Mouse (Mus musculus) lung, adult 2 months (tissue): ENCODE data around the gene Slfn3.

ENCODE experiments used
- CTCF ChIP-seq: fragments of 200-500 bp; IDR thresholded peaks from 2 replicates; pipeline ENCODE4 v1.5.1; 2011; ENCODE audit warnings: mild to moderate bottlenecking, low read length, control low read depth; ENCODE audit not compliant: insufficient read depth
- POLR2A ChIP-seq: fragments of 200-500 bp; IDR thresholded peaks from 2 replicates; pipeline ENCODE4 v1.6.1; 2011; ENCODE audit warnings: low read depth, mild to moderate bottlenecking, control low read depth, low read length, borderline replicate concordance; ENCODE audit errors: extremely low read depth

DNA sequence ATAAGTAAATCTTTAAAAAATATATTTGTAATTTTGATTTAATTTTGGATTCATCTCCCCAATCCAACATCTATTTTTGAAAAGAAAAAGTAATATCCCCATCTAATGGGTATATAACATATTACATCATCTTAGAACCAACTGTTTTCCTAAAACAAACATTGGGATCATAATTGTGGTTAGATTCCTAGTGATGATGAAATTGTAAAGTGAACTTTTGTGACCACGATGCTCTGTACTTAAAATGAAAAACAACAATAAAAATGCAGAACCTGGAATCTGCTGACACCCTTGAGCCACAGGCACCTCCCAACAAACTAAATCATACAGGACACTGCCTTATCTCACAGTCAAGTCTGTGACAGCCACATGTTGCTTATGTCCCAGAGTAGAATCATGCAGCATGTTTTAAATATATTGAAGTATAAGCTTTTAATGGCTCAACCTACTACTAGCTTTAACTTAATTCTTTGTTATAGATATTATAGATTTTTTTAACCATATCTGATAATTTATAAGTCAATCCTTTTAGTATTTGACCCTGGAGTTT lies 30.3 kb downstream of the Slfn3 start:
- TF ChIP-seq POLR2A (no peak), CTCF (no peak)
